Comparison of ENCODE assay signal across 10 mouse cellular contexts in genomic region chr1:78725191-78725490, GRCm38 (mm10).
A peak's percentile ranks its signal among the peaks of the same experiment; 100 is the strongest.
DNase-seq lines count a peak whose midpoint lies in the region; ATAC-seq lines count a peak whose summit lies in the region.
"Had no signal": no experiment of that assay in that cellular context is flagged by ENCODE, and none has a peak within 500 bp of the region (broad histone marks: within the 10 kb centered on the region; RNA-seq: fewer than 3 reads in every experiment).

No protein-coding gene starts in this region.

- H3K9me3 ChIP-seq in neural tube, embryonic 11.5 days (ENCODE audit: control insufficient read depth, low read length): no peaks in the 10 kb centered on the region
- H3K9me3 ChIP-seq in forebrain, embryonic 13.5 days (replicated peaks): no peaks in the 10 kb centered on the region
- no peaks in the 10 kb centered on the region for H3K9me3 ChIP-seq in midbrain, embryonic 12.5 days
- no peaks in the 10 kb centered on the region for H3K9me3 ChIP-seq in neural tube, embryonic 15.5 days (replicated peaks)
- H3K9me3 ChIP-seq: limb, embryonic 15.5 days had no signal

- no peaks in the 10 kb centered on the region for H3K36me3 ChIP-seq in neural tube, embryonic 11.5 days (ENCODE audit: control insufficient read depth, insufficient read depth, low read length)
- no peaks in the 10 kb centered on the region for H3K36me3 ChIP-seq in forebrain, embryonic 13.5 days (ENCODE audit: poor library complexity, severe bottlenecking)
- no peaks in the 10 kb centered on the region for H3K36me3 ChIP-seq in midbrain, embryonic 12.5 days
- H3K36me3 ChIP-seq in neural tube, embryonic 15.5 days: no peaks in the 10 kb centered on the region
- H3K36me3 ChIP-seq: limb, embryonic 15.5 days had no signal

- no peak overlapping the region for H3K9ac ChIP-seq in neural tube, embryonic 11.5 days (ENCODE audit: low read length)
- no peak overlapping the region for H3K9ac ChIP-seq in forebrain, embryonic 13.5 days
- H3K9ac ChIP-seq in midbrain, embryonic 12.5 days (replicated peaks): no peak overlapping the region
- no peak overlapping the region for H3K9ac ChIP-seq in neural tube, embryonic 15.5 days (replicated peaks)
- H3K9ac ChIP-seq: limb, embryonic 15.5 days had no signal

- no peak overlapping the region for H3K27ac ChIP-seq in neural tube, embryonic 11.5 days (ENCODE audit: low read depth, low read length)
- H3K27ac ChIP-seq in forebrain, embryonic 13.5 days: no peak overlapping the region
- no peak overlapping the region for H3K27ac ChIP-seq in midbrain, embryonic 12.5 days (replicated peaks)
- peak overlapping the region; percentile 56; the same call in 1 of the 2 replicates for H3K27ac ChIP-seq in neural tube, embryonic 15.5 days (replicated peaks)
- H3K27ac ChIP-seq: limb, embryonic 15.5 days had no signal

- H3K4me2 ChIP-seq in neural tube, embryonic 11.5 days (ENCODE audit: low read depth): no peak overlapping the region
- H3K4me2 ChIP-seq in forebrain, embryonic 13.5 days: no peak overlapping the region
- no peak overlapping the region for H3K4me2 ChIP-seq in midbrain, embryonic 12.5 days (replicated peaks)
- no peak overlapping the region for H3K4me2 ChIP-seq in neural tube, embryonic 15.5 days
- H3K4me2 ChIP-seq: limb, embryonic 15.5 days had no signal

- DNase-seq in neural tube, embryonic 11.5 days (ENCODE audit: low spot score): no peak
- DNase-seq in neural tube, embryonic 10.5 days (ENCODE audit: extremely low spot score, low spot score): no peak
- no peak for DNase-seq in urinary bladder, postnatal 4 days (ENCODE audit: low spot score in 2 of 2)
- no peak for DNase-seq in frontal cortex, postnatal 36 days (ENCODE audit: low spot score in 2 of 2)

- no peaks in the 10 kb centered on the region for H3K4me1 ChIP-seq in neural tube, embryonic 11.5 days (ENCODE audit: control insufficient read depth, insufficient read depth, low read length)
- H3K4me1 ChIP-seq in forebrain, embryonic 13.5 days: 0 out of 2 replicates have a peak, but pooled peaks cover 6% of the 10 kb centered on the region
- no peaks in the 10 kb centered on the region for H3K4me1 ChIP-seq in midbrain, embryonic 12.5 days
- H3K4me1 ChIP-seq in neural tube, embryonic 15.5 days: peaks cover 15% of the 10 kb centered on the region

- WGBS in neural tube, embryonic 11.5 days: 66% methylated on average over 3 of the region's 3 CpGs
- WGBS in forebrain, embryonic 13.5 days: 81% methylated on average over 3 of the region's 3 CpGs
- WGBS in midbrain, embryonic 12.5 days: 72% methylated on average over 3 of the region's 3 CpGs
- WGBS in neural tube, embryonic 15.5 days: 46% methylated on average over 3 of the region's 3 CpGs

- H3K27me3 ChIP-seq in neural tube, embryonic 11.5 days (ENCODE audit: control insufficient read depth, insufficient read depth, low read length): no peaks in the 10 kb centered on the region
- no peaks in the 10 kb centered on the region for H3K27me3 ChIP-seq in forebrain, embryonic 13.5 days
- no peaks in the 10 kb centered on the region for H3K27me3 ChIP-seq in midbrain, embryonic 12.5 days
- no peaks in the 10 kb centered on the region for H3K27me3 ChIP-seq in neural tube, embryonic 15.5 days (replicated peaks)
- H3K27me3 ChIP-seq: limb, embryonic 15.5 days had no signal

- H3K4me3 ChIP-seq in neural tube, embryonic 11.5 days (ENCODE audit: low read depth, low read length): no peak overlapping the region
- no peak overlapping the region for H3K4me3 ChIP-seq in forebrain, embryonic 13.5 days
- H3K4me3 ChIP-seq in midbrain, embryonic 12.5 days: no peak overlapping the region
- no peak overlapping the region for H3K4me3 ChIP-seq in neural tube, embryonic 15.5 days (replicated peaks)
- H3K4me3 ChIP-seq: erythroblast, embryonic 14.5 days; limb, embryonic 15.5 days had no signal

- 0 out of 2 replicates have a peak, but pooled peaks have one; percentile 24 for ATAC-seq in neural tube, embryonic 11.5 days (ENCODE audit: insufficient read depth, low FRiP score, low TSS enrichment)
- ATAC-seq in forebrain, embryonic 13.5 days: peak; percentile 48; the same call in 1 of the 2 replicates
- peak; percentile 47; the same call in 1 of the 2 replicates for ATAC-seq in midbrain, embryonic 12.5 days (ENCODE audit: low FRiP score, low read depth)
- peak; percentile 72 for ATAC-seq in neural tube, embryonic 15.5 days (ENCODE audit: low FRiP score)
- no peak for ATAC-seq in erythroid progenitor cell, adult 5-6 weeks (replicated peaks; ENCODE audit: low FRiP score, poor library complexity, severe bottlenecking)
